Mouse (Mus musculus): ENCODE results near the gene Rdh16f2.

DNA sequence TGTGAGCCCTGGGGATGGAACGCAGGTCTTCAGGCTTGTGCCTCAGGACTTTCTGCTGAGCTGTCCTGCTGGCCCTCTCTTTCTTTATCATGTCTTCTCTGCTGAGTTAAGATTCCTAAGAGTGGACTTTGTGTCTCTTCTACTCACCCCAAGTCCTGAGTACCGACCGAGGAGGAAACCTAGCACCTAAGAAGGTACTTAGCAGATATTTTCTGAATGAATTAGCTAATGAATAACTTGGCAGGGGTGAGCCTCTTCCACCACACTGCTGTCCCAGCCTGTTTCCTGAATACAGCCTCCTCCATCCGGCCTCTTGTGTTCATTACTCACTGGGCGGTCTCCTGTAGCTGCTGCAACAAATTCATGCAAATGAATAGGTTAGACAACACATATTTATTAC is 33.5 kb downstream of the Rdh16f2 start:
- TF ChIP-seq EP300 (IDR thresholded peaks at IDR 0.05) = no peak
- TF ChIP-seq CTCF (IDR thresholded peaks at IDR 0.05) = no peak
